Mouse (Mus musculus) adrenal gland, adult 18-20 months (tissue): ENCODE measurements around the gene Msh3. TPM values are rescaled to one million over a fixed set of nuclear protein-coding genes. Genes with fewer than 3 reads are reported as not detected.
"Not testable (repeated sequence)": the region's sequence is repeated elsewhere in the genome, so short reads cannot be mapped to it uniquely, and the experiment has no call there.

Experiments
- DNase-seq, 2 experiments: peaks; one replicate each; pipeline ENCODE4 v3.0.0; 2021 to 2022; ENCODE audit warnings: low spot score in 2 of 2
- total RNA-seq, 2 experiments: library from RNA; stranded (reverse); gene quantifications; 1 replicate in 1 of 2; 2 replicates in 1 of 2; pipeline ENCODE4 v1.2.3; 2021

Msh3 gene
- total RNA-seq, 2 experiments from 2014 or later: 10.1 to 16.3 TPM

- DNase-seq: no peak
These were observed 93.5 kb downstream of the Msh3 start for GRCm38 (mm10) chr13:92261329-92261728.

GRCm38 (mm10) chr13:92255480-92255879 lies 99.3 kb downstream of the Msh3 start:
- no peak for DNase-seq

- no peak for DNase-seq
These were observed 101.0 kb downstream of the Msh3 start for GRCm38 (mm10) chr13:92253850-92254249.

GRCm38 (mm10) chr13:92252331-92252730 lies 102.5 kb downstream of the Msh3 start:
- no peak for DNase-seq

GRCm38 (mm10) chr13:92247576-92247975 lies 107.2 kb downstream of the Msh3 start:
- DNase-seq: no peak

GRCm38 (mm10) chr13:92246966-92247365 lies 107.8 kb downstream of the Msh3 start:
- no peak for DNase-seq

- no peak for DNase-seq
These were observed 110.1 kb downstream of the Msh3 start for GRCm38 (mm10) chr13:92244731-92245130.

- peak in 1 of 2 experiments; percentile 30 for DNase-seq
These were observed 113.4 kb downstream of the Msh3 start for GRCm38 (mm10) chr13:92241426-92241825.

GRCm38 (mm10) chr13:92237887-92238286 lies 116.9 kb downstream of the Msh3 start:
- DNase-seq: no peak

GRCm38 (mm10) chr13:92237016-92237415 lies 117.8 kb downstream of the Msh3 start:
- no peak for DNase-seq

GRCm38 (mm10) chr13:92232076-92232938 lies 122.5 kb downstream of the Msh3 start:
- DNase-seq: no peak

GRCm38 (mm10) chr13:92228037-92228436 lies 126.8 kb downstream of the Msh3 start:
- DNase-seq: no peak

- no peak for DNase-seq
These were observed 131.2 kb downstream of the Msh3 start for GRCm38 (mm10) chr13:92223567-92223966.

- no peak for DNase-seq
These were observed 132.0 kb downstream of the Msh3 start for GRCm38 (mm10) chr13:92222763-92223162.

- DNase-seq: no peak
These were observed 135.0 kb downstream of the Msh3 start for GRCm38 (mm10) chr13:92219774-92220173.

GRCm38 (mm10) chr13:92217216-92217615 lies 137.6 kb downstream of the Msh3 start:
- no peak for DNase-seq

- DNase-seq: no peak
These were observed 157.9 kb downstream of the Msh3 start for GRCm38 (mm10) chr13:92196860-92197259.

GRCm38 (mm10) chr13:92193806-92194205 lies 161.0 kb downstream of the Msh3 start:
- DNase-seq: not testable (repeated sequence)

- DNase-seq: not testable (repeated sequence)
These were observed 182.1 kb downstream of the Msh3 start for GRCm38 (mm10) chr13:92172686-92173085.
